Mouse (Mus musculus): ENCODE measurements around the gene Rad18. TPM values are rescaled to one million over a fixed set of nuclear protein-coding genes. Genes with fewer than 3 reads are reported as not detected.

The Rad18 gene
- 20.0 and 20.3 TPM in 2 replicates for polyA plus RNA-seq (2015; fragmentation: Nextera tagmentation; extraction: Ambion mirVana)

GRCm38 (mm10) chr6:112696056-112696950, at the start of gene Rad18:
Gene Rad18 (minus strand): TSS chr6:112696686.
- Histone ChIP-seq H3K9ac (replicated peaks; ENCODE audit: low read depth, low read length) (peak within 1 kb of the TSS; percentile 63), H3K4me1 (replicated peaks; ENCODE audit: control insufficient read depth, insufficient read depth, low read length) (peaks cover 4% of the 10 kb centered on the region; the same call in 1 of the 2 replicates), H3K27me3 (replicated peaks; ENCODE audit: control insufficient read depth, insufficient read depth, low read length) (no peaks in the 10 kb centered on the region), H3K4me2 (ENCODE audit: low read length) (peak within 1 kb of the TSS; percentile 72), H3K27ac (ENCODE audit: low read length) (no peak within 1 kb of the TSS), H3K9me3 (ENCODE audit: control insufficient read depth, low read length) (no peaks in the 10 kb centered on the region), H3K36me3 (ENCODE audit: control insufficient read depth, insufficient read depth) (no peaks in the 10 kb centered on the region), H3K4me3 (replicated peaks; ENCODE audit: low read length) (peak within 1 kb of the TSS; percentile 60)
- ATAC-seq: peak; percentile 96
- WGBS: under 1% methylated on average over 75 of the region's 77 CpGs

- ATAC-seq: no peak
- Histone ChIP-seq H3K4me2 (ENCODE audit: low read length) (no peak overlapping the region), H3K27me3 (replicated peaks; ENCODE audit: control insufficient read depth, insufficient read depth, low read length) (no peaks in the 10 kb centered on the region), H3K27ac (ENCODE audit: low read length) (no peak overlapping the region), H3K9ac (replicated peaks; ENCODE audit: low read depth, low read length) (no peak overlapping the region), H3K4me3 (replicated peaks; ENCODE audit: low read length) (no peak overlapping the region), H3K9me3 (ENCODE audit: control insufficient read depth, low read length) (no peaks in the 10 kb centered on the region), H3K36me3 (ENCODE audit: control insufficient read depth, insufficient read depth) (peaks cover 47% of the 10 kb centered on the region), H3K4me1 (replicated peaks; ENCODE audit: control insufficient read depth, insufficient read depth, low read length) (no peaks in the 10 kb centered on the region)
- WGBS: 88% methylated on average over 2 of the region's 2 CpGs
Measured at GRCm38 (mm10) chr6:112742297-112742696, 45.8 kb upstream of the Rad18 start.

- no peaks in the 10 kb centered on the region for H3K9me3 ChIP-seq (ENCODE audit: control insufficient read depth, low read length)
- peaks cover 46% of the 10 kb centered on the region for H3K36me3 ChIP-seq (ENCODE audit: control insufficient read depth, insufficient read depth)
- no peak overlapping the region for H3K27ac ChIP-seq (ENCODE audit: low read length)
- H3K4me1 ChIP-seq (replicated peaks; ENCODE audit: control insufficient read depth, insufficient read depth, low read length): no peaks in the 10 kb centered on the region
- no peak for ATAC-seq
- H3K27me3 ChIP-seq (replicated peaks; ENCODE audit: control insufficient read depth, insufficient read depth, low read length): no peaks in the 10 kb centered on the region
- no peak overlapping the region for H3K4me2 ChIP-seq (ENCODE audit: low read length)
- no peak overlapping the region for H3K9ac ChIP-seq (replicated peaks; ENCODE audit: low read depth, low read length)
- WGBS: 87% methylated on average over 5 of the region's 5 CpGs
- H3K4me3 ChIP-seq (replicated peaks; ENCODE audit: low read length): no peak overlapping the region
Measured at GRCm38 (mm10) chr6:112741766-112742165, 45.3 kb upstream of the Rad18 start.

GRCm38 (mm10) chr6:112739635-112740034, 43.1 kb upstream of the Rad18 start:
- no peaks in the 10 kb centered on the region for H3K9me3 ChIP-seq (ENCODE audit: control insufficient read depth, low read length)
- no peak overlapping the region for H3K27ac ChIP-seq (ENCODE audit: low read length)
- no peak overlapping the region for H3K4me3 ChIP-seq (replicated peaks; ENCODE audit: low read length)
- no peak overlapping the region for H3K9ac ChIP-seq (replicated peaks; ENCODE audit: low read depth, low read length)
- no peaks in the 10 kb centered on the region for H3K4me1 ChIP-seq (replicated peaks; ENCODE audit: control insufficient read depth, insufficient read depth, low read length)
- no peak for ATAC-seq
- no peaks in the 10 kb centered on the region for H3K27me3 ChIP-seq (replicated peaks; ENCODE audit: control insufficient read depth, insufficient read depth, low read length)
- no peak overlapping the region for H3K4me2 ChIP-seq (ENCODE audit: low read length)
- 97% methylated on average over 3 of the region's 3 CpGs for WGBS
- peaks cover 42% of the 10 kb centered on the region for H3K36me3 ChIP-seq (ENCODE audit: control insufficient read depth, insufficient read depth)

- WGBS: 92% methylated on average over 6 of the region's 6 CpGs
- no peak for ATAC-seq
- no peaks in the 10 kb centered on the region for H3K27me3 ChIP-seq (replicated peaks; ENCODE audit: control insufficient read depth, insufficient read depth, low read length)
- no peak overlapping the region for H3K4me3 ChIP-seq (replicated peaks; ENCODE audit: low read length)
- no peak overlapping the region for H3K9ac ChIP-seq (replicated peaks; ENCODE audit: low read depth, low read length)
- no peaks in the 10 kb centered on the region for H3K9me3 ChIP-seq (ENCODE audit: control insufficient read depth, low read length)
- no peak overlapping the region for H3K27ac ChIP-seq (ENCODE audit: low read length)
- H3K4me1 ChIP-seq (replicated peaks; ENCODE audit: control insufficient read depth, insufficient read depth, low read length): no peaks in the 10 kb centered on the region; the same call in 1 of the 2 replicates
- peaks cover 40% of the 10 kb centered on the region for H3K36me3 ChIP-seq (ENCODE audit: control insufficient read depth, insufficient read depth)
- no peak overlapping the region for H3K4me2 ChIP-seq (ENCODE audit: low read length)
Measured at GRCm38 (mm10) chr6:112738924-112739323, 42.4 kb upstream of the Rad18 start.

- Histone ChIP-seq H3K27ac (ENCODE audit: low read length) (no peak overlapping the region), H3K4me3 (replicated peaks; ENCODE audit: low read length) (no peak overlapping the region), H3K27me3 (replicated peaks; ENCODE audit: control insufficient read depth, insufficient read depth, low read length) (no peaks in the 10 kb centered on the region), H3K36me3 (ENCODE audit: control insufficient read depth, insufficient read depth) (peaks cover 35% of the 10 kb centered on the region), H3K9ac (replicated peaks; ENCODE audit: low read depth, low read length) (no peak overlapping the region), H3K4me2 (ENCODE audit: low read length) (no peak overlapping the region), H3K4me1 (replicated peaks; ENCODE audit: control insufficient read depth, insufficient read depth, low read length) (no peaks in the 10 kb centered on the region; the same call in 1 of the 2 replicates), H3K9me3 (ENCODE audit: control insufficient read depth, low read length) (peaks cover 3% of the 10 kb centered on the region; the same call in 1 of the 2 replicates)
- ATAC-seq: no peak
- 76% methylated on average over 3 of the region's 3 CpGs for WGBS
Measured at GRCm38 (mm10) chr6:112736471-112736870, 40.0 kb upstream of the Rad18 start.

GRCm38 (mm10) chr6:112735054-112735453, 38.6 kb upstream of the Rad18 start:
- no peaks in the 10 kb centered on the region; the same call in 1 of the 2 replicates for H3K4me1 ChIP-seq (replicated peaks; ENCODE audit: control insufficient read depth, insufficient read depth, low read length)
- H3K9ac ChIP-seq (replicated peaks; ENCODE audit: low read depth, low read length): no peak overlapping the region
- H3K4me3 ChIP-seq (replicated peaks; ENCODE audit: low read length): no peak overlapping the region
- no peak overlapping the region for H3K4me2 ChIP-seq (ENCODE audit: low read length)
- WGBS: 62% methylated on average over 2 of the region's 2 CpGs
- no peak overlapping the region for H3K27ac ChIP-seq (ENCODE audit: low read length)
- peaks cover 3% of the 10 kb centered on the region; the same call in 1 of the 2 replicates for H3K9me3 ChIP-seq (ENCODE audit: control insufficient read depth, low read length)
- H3K27me3 ChIP-seq (replicated peaks; ENCODE audit: control insufficient read depth, insufficient read depth, low read length): no peaks in the 10 kb centered on the region
- H3K36me3 ChIP-seq (ENCODE audit: control insufficient read depth, insufficient read depth): peaks cover 35% of the 10 kb centered on the region
- ATAC-seq: no peak

- peak overlapping the region; percentile 81 for H3K27ac ChIP-seq (ENCODE audit: low read length)
- H3K9ac ChIP-seq (replicated peaks; ENCODE audit: low read depth, low read length): no peak overlapping the region
- no peak overlapping the region for H3K4me2 ChIP-seq (ENCODE audit: low read length)
- no peaks in the 10 kb centered on the region for H3K27me3 ChIP-seq (replicated peaks; ENCODE audit: control insufficient read depth, insufficient read depth, low read length)
- peak; percentile 45; the same call in 1 of the 2 replicates for ATAC-seq
- peaks cover 6% of the 10 kb centered on the region for H3K4me1 ChIP-seq (replicated peaks; ENCODE audit: control insufficient read depth, insufficient read depth, low read length)
- H3K9me3 ChIP-seq (ENCODE audit: control insufficient read depth, low read length): peaks cover 3% of the 10 kb centered on the region; the same call in 1 of the 2 replicates
- H3K36me3 ChIP-seq (ENCODE audit: control insufficient read depth, insufficient read depth): peaks cover 32% of the 10 kb centered on the region
- H3K4me3 ChIP-seq (replicated peaks; ENCODE audit: low read length): no peak overlapping the region
- WGBS: 62% methylated on average over 5 of the region's 5 CpGs
Measured at GRCm38 (mm10) chr6:112733942-112734341, 37.5 kb upstream of the Rad18 start.

GRCm38 (mm10) chr6:112732434-112732833, 35.9 kb upstream of the Rad18 start:
- peaks cover 26% of the 10 kb centered on the region for H3K36me3 ChIP-seq (ENCODE audit: control insufficient read depth, insufficient read depth)
- no peak for ATAC-seq
- H3K9me3 ChIP-seq (ENCODE audit: control insufficient read depth, low read length): peaks cover 3% of the 10 kb centered on the region; the same call in 1 of the 2 replicates
- no peak overlapping the region for H3K4me3 ChIP-seq (replicated peaks; ENCODE audit: low read length)
- no peaks in the 10 kb centered on the region for H3K27me3 ChIP-seq (replicated peaks; ENCODE audit: control insufficient read depth, insufficient read depth, low read length)
- H3K9ac ChIP-seq (replicated peaks; ENCODE audit: low read depth, low read length): no peak overlapping the region
- peaks cover 13% of the 10 kb centered on the region for H3K4me1 ChIP-seq (replicated peaks; ENCODE audit: control insufficient read depth, insufficient read depth, low read length)
- H3K4me2 ChIP-seq (ENCODE audit: low read length): no peak overlapping the region
- no peak overlapping the region for H3K27ac ChIP-seq (ENCODE audit: low read length)
- WGBS: 100% methylated on average over 3 of the region's 3 CpGs

Measured in forebrain, embryonic 16.5 days (tissue).